Mouse (Mus musculus) cerebellum, adult 2 months (tissue): ENCODE results near the gene Nacad.

ENCODE experiments used
- CTCF ChIP-seq: fragments of 200-500 bp; IDR thresholded peaks from 2 replicates; pipeline ENCODE4 v1.5.1; 2011; ENCODE audit warnings: low read depth, mild to moderate bottlenecking, control low read depth, low read length, moderate library complexity, borderline replicate concordance; ENCODE audit not compliant: insufficient read depth
- POLR2A ChIP-seq: fragments of 200-500 bp; IDR thresholded peaks from 2 replicates; pipeline ENCODE4 v1.6.1; 2011; ENCODE audit warnings: low read length, control low read depth, borderline replicate concordance; ENCODE audit not compliant: insufficient read depth

DNA sequence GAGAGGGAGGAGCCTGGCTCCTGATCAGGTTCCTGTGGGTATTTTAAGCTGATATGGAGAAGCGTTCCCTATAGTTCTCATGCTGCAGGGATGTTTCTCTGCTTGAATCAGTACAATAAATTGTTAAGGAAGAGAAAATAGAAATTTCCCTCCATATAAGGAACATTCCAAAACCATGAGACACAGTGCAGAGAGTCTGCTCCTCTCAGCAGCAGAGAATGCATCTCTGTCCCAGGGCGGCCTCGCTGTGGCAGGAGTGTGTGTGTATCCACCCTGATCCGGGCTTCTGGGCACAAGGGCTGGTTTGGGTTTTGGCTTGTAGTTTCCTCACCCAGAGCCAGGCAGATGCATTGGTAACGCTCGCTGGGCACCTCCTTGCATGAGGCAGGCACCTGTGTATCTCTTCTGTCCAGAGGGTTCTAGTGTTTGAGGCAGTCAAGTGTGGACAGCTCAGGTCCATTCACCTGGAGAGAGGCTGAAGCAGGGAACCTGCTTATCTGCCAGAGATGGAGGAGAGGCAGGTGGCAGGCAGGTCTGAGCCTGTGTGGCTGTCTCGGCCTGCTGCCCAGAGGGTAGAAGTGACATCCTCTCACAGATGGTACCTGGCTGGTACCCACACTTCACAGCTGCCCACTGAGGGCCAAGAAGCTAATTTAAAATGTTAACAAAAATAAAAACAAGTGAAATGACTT is 18.5 kb downstream of the Nacad start:
- TF ChIP-seq POLR2A = no peak
- TF ChIP-seq CTCF = no peak
